Mouse (Mus musculus) stomach, postnatal 0 days (tissue): ENCODE measurements around the gene Gm10912.

ENCODE experiments used
- CTCF ChIP-seq: IDR thresholded peaks from 2 replicates; pipeline ENCODE4 v1.5.1; 2016; ENCODE audit warnings: antibody characterized with exemption, low read depth, mild to moderate bottlenecking, moderate library complexity
- EP300 ChIP-seq: optimal IDR thresholded peaks from 2 replicates; pipeline ENCODE3; 2016; ENCODE audit warnings: antibody characterized with exemption

DNA sequence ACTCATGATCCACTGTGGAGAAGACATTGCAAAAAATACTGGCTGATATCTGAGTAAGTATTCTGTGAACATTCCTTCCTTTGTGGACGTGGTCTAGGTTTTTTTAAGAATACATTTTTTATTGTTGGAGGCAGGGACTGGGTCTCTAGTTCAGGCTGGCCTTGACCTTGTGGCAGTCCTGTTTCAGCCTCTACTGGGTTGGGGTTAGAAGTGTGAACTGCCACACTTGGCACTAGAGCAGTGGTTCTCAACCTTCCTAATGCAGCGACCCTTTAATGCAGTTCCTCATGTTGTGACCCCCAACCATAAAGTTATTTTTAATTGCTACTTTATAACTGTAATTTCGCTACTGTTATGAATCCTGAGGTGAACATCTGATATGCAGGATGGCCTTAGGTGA is 35.2 kb upstream of the Gm10912 start:
- TF ChIP-seq CTCF (no peak), EP300 (no peak)
